Mouse (Mus musculus) cortical plate, adult 2 months (tissue): ENCODE measurements around the gene Gga2.

ENCODE experiments used
- CTCF ChIP-seq: fragments of 200-500 bp; IDR thresholded peaks from 2 replicates; pipeline ENCODE4 v1.5.1; 2011; ENCODE audit warnings: mild to moderate bottlenecking, control low read depth, low read length; ENCODE audit not compliant: insufficient read depth; ENCODE audit errors: extremely low read depth
- POLR2A ChIP-seq: fragments of 200-500 bp; IDR thresholded peaks from 2 replicates; pipeline ENCODE4 v1.6.1; 2011; ENCODE audit warnings: mild to moderate bottlenecking, low read length, control low read depth; ENCODE audit not compliant: insufficient read depth; ENCODE audit errors: extremely low read depth

GRCm38 (mm10) chr7:121971698-121972097 lies 49.3 kb downstream of the Gga2 start:
- TF ChIP-seq CTCF, result no peak
- no peak for TF ChIP-seq POLR2A
